Mouse (Mus musculus) liver (tissue): ENCODE measurements at regions not wholly inside any gene's neighbourhood (a gene's known extent, or its start where the extent isn't known, plus 50 kb on each side); places are given as distances from the start of the nearest gene placed in this dataset.

Source experiments
- DNase-seq: peaks from one replicate; pipeline ENCODE4 v3.0.0-alpha.2; 2020; ENCODE audit warnings: mixed read lengths

GRCm38 (mm10) chr9:113057415-113057814, 650.6 kb downstream of the Pdcd6ip start:
- DNase-seq, result no peak

- DNase-seq, result no peak
Observed at GRCm38 (mm10) chr9:113044556-113045178, 663.4 kb downstream of the Pdcd6ip start.

GRCm38 (mm10) chr9:113040885-113041284, 667.2 kb downstream of the Pdcd6ip start:
- DNase-seq, result no peak

- no peak for DNase-seq
Observed at GRCm38 (mm10) chr9:113033996-113034395, 674.1 kb downstream of the Pdcd6ip start.

- DNase-seq, result no peak
Observed at GRCm38 (mm10) chr9:113029091-113029490, 679.0 kb downstream of the Pdcd6ip start.

- no peak for DNase-seq
Observed at GRCm38 (mm10) chr9:113026904-113027193, 681.2 kb downstream of the Pdcd6ip start.

- DNase-seq, result no peak
Observed at GRCm38 (mm10) chr9:113026096-113026903, 681.8 kb downstream of the Pdcd6ip start.

- DNase-seq, result no peak
Observed at GRCm38 (mm10) chr9:113021866-113022645, 686.0 kb downstream of the Pdcd6ip start.

GRCm38 (mm10) chr9:113019576-113019975, 688.5 kb downstream of the Pdcd6ip start:
- no peak for DNase-seq

- no peak for DNase-seq
Observed at GRCm38 (mm10) chr9:113008106-113008505, 700.0 kb downstream of the Pdcd6ip start.

GRCm38 (mm10) chr9:112996204-112996603, 711.9 kb downstream of the Pdcd6ip start:
- DNase-seq, result peak; percentile 87

GRCm38 (mm10) chr9:112994774-112995173, 713.3 kb downstream of the Pdcd6ip start:
- DNase-seq, result no peak

- DNase-seq, result no peak
Observed at GRCm38 (mm10) chr9:112993627-112994026, 714.4 kb downstream of the Pdcd6ip start.

GRCm38 (mm10) chr9:112992937-112993336, 715.1 kb downstream of the Pdcd6ip start:
- no peak for DNase-seq

- no peak for DNase-seq
Observed at GRCm38 (mm10) chr9:112983353-112983752, 724.7 kb downstream of the Pdcd6ip start.

- no peak for DNase-seq
Observed at GRCm38 (mm10) chr9:112951567-112951966, 715.8 kb upstream of the Arpp21 start.

- DNase-seq, result no peak
Observed at GRCm38 (mm10) chr9:112950056-112950455, 714.3 kb upstream of the Arpp21 start.

GRCm38 (mm10) chr9:112938781-112939180, 703.0 kb upstream of the Arpp21 start:
- DNase-seq, result no peak

- no peak for DNase-seq
Observed at GRCm38 (mm10) chr9:112909311-112910101, 673.8 kb upstream of the Arpp21 start.

GRCm38 (mm10) chr9:112905955-112906354, 670.2 kb upstream of the Arpp21 start:
- no peak for DNase-seq

GRCm38 (mm10) chr9:112864921-112865320, 629.2 kb upstream of the Arpp21 start:
- no peak for DNase-seq

GRCm38 (mm10) chr9:112861136-112861535, 625.4 kb upstream of the Arpp21 start:
- DNase-seq, result no peak
